Mouse (Mus musculus) hindbrain, postnatal 0 days (tissue): ENCODE measurements around the gene BC024978. TPM values are rescaled to one million over a fixed set of nuclear protein-coding genes. Genes with fewer than 3 reads are reported as not detected.

ENCODE experiments used
- ATAC-seq: fragments of 200-750 bp; cut with Nextera tagmentation; 2 replicates; pipeline ENCODE4 v1.8.0; 2017; ENCODE audit warnings: mild to moderate bottlenecking, moderate TSS enrichment, moderate library complexity
- DNase-seq: peaks from one replicate; pipeline ENCODE4 v3.0.0-alpha.2; 2015; ENCODE audit warnings: low spot score
- H3K27ac ChIP-seq: fragments of 300-500 bp; sonication (generic); 2 replicates; pipeline ENCODE4 v1.5.1; 2014; ENCODE audit warnings: mild to moderate bottlenecking
- H3K27me3 ChIP-seq: fragments of 300-500 bp; sonication (generic); 2 replicates; pipeline ENCODE4 v1.6.1; 2014; ENCODE audit warnings: low read length, mixed read lengths; ENCODE audit not compliant: insufficient read depth
- H3K36me3 ChIP-seq: fragments of 300-500 bp; sonication (generic); 2 replicates; pipeline ENCODE4 v1.6.1; 2014; ENCODE audit warnings: low read length, mixed read lengths; ENCODE audit not compliant: insufficient read depth
- H3K4me1 ChIP-seq: fragments of 300-500 bp; sonication (generic); 2 replicates; pipeline ENCODE4 v1.6.1; 2014; ENCODE audit warnings: antibody characterized with exemption, low read length, mixed read lengths; ENCODE audit not compliant: insufficient read depth
- H3K4me2 ChIP-seq: fragments of 300-500 bp; sonication (generic); 2 replicates; pipeline ENCODE4 v1.6.1; 2014; ENCODE audit warnings: low read depth, mild to moderate bottlenecking, low read length, moderate library complexity, mixed read lengths
- H3K4me3 ChIP-seq: fragments of 300-500 bp; sonication (generic); 2 replicates; pipeline ENCODE4 v1.5.1; 2014; ENCODE audit warnings: low read length
- H3K9ac ChIP-seq: fragments of 300-500 bp; sonication (generic); replicated peaks from 2 replicates; pipeline ENCODE4 v1.6.1; 2014; ENCODE audit warnings: mild to moderate bottlenecking, low read length, moderate library complexity, mixed read lengths
- H3K9me3 ChIP-seq: fragments of 300-500 bp; sonication (generic); 2 replicates; pipeline ENCODE4 v1.6.1; 2016; ENCODE audit warnings: low read length, mixed read lengths
- CTCF ChIP-seq: IDR thresholded peaks from 2 replicates; pipeline ENCODE4 v1.5.1; 2016; ENCODE audit warnings: antibody characterized with exemption, control low read depth, low read depth
- WGBS: fragments of 180-500 bp; shearing (Covaris S2); extraction: QIAGEN DNeasy Blood & Tissue Kit; methylation state at CpG from one replicate; pipeline ENCODE4 v1.1.7; 2014; 5-methylcytosine and 5-hydroxymethylcytosine counted together
- polyA plus RNA-seq: library from polyadenylated mRNA; unstranded; fragments of >200 nt; fragmentation: Nextera tagmentation; extraction: Ambion mirVana; gene quantifications from 2 replicates; pipeline ENCODE4 v1.2.1, GENCODE M21; 2015
- total RNA-seq: library from RNA; depleted of rRNA; stranded (reverse); fragments of >200 nt; gene quantifications from 2 replicates; pipeline ENCODE4 v1.2.3, GENCODE M21; 2014

Gene BC024978
- total and polyA plus RNA-seq, 2 experiments from 2014 or later = 2.1 to 5.5 TPM

DNA sequence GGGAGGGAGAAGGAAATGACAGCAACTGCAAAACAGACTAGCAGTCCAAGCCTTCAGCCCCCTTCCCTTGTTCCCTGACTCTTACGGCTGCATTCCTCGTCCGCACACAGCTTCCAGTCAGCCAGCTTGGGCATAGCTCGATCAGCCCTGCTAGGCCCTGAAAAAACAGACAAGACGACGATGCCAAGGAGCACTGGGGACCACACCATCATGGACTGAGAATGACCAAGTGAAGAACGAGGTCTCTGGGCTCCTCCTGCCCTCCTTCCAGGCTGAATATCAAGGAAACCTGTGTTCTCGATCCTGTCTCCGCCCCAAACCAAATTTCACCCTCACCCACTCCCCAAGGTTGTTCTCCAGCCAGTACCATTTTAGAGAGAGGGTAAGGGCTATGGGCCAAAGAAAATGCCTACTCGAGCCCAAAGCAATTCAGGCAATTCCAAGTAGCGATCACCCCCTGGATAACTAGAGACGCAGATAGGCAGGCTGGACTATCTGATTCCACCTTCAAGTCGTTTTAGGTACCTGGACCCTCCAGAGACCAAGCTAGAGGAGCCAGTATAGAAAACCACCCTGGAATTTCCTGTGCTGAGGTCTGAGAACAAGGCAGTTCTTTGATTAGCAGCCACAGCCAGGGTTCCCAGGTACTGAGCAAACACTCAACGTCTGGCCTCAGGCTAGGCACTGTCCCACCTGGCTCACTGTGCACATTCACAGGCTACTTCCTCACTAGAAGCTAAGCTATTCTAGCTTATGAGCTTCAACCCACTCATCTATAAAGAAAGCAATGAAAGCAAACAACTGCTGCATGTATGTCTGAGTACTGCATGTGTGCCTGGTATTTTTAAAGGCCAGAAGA lies 14.5 kb upstream of the BC024978 start, which contains the start of the genes Gm21983 and Mia:
Gene Gm21983 (minus strand): TSS at position 250 of the 859 bp plus-strand sequence.
Gene Mia (minus strand): TSS at position 321 of the 859 bp plus-strand sequence.
- Histone ChIP-seq H3K4me2 (peak within 1 kb of the TSS; percentile 62), H3K27me3 (no peaks in the 10 kb centered on the region), H3K27ac (peak within 1 kb of the TSS; percentile 93), H3K4me1 (peaks cover 7% of the 10 kb centered on the region), H3K9me3 (no peaks in the 10 kb centered on the region), H3K4me3 (peak within 1 kb of the TSS; percentile 8; the same call in 1 of the 2 replicates), H3K9ac (no peak within 1 kb of the TSS; the same call in 1 of the 2 replicates), H3K36me3 (peaks cover 14% of the 10 kb centered on the region; the same call in 1 of the 2 replicates)
- no peak for ATAC-seq
- no peak for TF ChIP-seq CTCF
- DNase-seq = peak; percentile 31
- WGBS = 61% methylated on average over 14 of the region's 14 CpGs

DNA sequence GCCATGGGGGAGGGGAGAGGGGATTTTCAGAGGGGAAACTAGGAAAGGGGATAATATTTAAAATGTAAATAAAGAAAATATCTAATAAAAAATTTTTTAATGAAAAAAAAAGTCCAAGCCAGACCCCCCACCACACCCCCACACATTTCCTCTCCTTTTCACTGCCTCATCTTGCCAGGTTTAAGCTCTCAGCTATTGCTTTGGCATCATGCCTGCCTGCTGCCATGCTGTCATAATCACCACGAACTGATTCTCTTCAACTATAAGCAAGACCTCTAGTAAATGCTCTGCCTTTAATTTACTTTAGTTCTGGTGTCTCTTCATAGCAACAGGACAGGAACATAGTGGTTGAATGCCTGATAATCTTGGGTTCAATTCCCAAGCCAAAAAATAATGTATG lies 13.1 kb upstream of the BC024978 start:
- Histone ChIP-seq H3K27me3 (no peaks in the 10 kb centered on the region), H3K27ac (no peak overlapping the region), H3K36me3 (peaks cover 25% of the 10 kb centered on the region), H3K9ac (no peak overlapping the region), H3K4me3 (no peak overlapping the region), H3K4me1 (peaks cover 6% of the 10 kb centered on the region), H3K9me3 (no peaks in the 10 kb centered on the region), H3K4me2 (no peak overlapping the region)
- WGBS = 55% methylated on average over 1 of the region's 1 CpGs
- DNase-seq (no peak), ATAC-seq (no peak)
- no peak for TF ChIP-seq CTCF

DNA sequence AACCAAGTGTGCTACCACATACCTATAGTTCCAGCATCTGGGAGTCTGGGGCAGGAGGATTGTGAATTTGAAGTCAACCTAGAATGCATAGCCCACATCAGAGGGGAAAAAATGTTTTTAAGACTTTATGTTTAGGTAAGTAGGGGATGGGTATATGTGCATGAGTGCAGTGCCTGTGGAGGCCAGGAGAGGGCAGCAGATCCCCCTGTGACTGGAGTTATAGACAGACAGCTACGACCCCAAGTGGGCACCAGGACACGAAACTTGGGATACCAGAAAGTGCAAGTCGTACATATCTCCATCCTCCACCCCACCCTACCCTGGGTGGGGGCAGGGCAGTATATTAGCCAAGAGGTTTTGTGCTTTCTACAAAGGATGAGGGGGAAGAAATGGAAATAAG lies 10.6 kb upstream of the BC024978 start:
- Histone ChIP-seq H3K4me1 (no peaks in the 10 kb centered on the region), H3K36me3 (peaks cover 46% of the 10 kb centered on the region), H3K9ac (no peak overlapping the region), H3K9me3 (no peaks in the 10 kb centered on the region), H3K27me3 (no peaks in the 10 kb centered on the region), H3K4me3 (no peak overlapping the region), H3K27ac (no peak overlapping the region), H3K4me2 (no peak overlapping the region)
- DNase-seq (peak; percentile 43), ATAC-seq (no peak)
- peak; percentile 77 for TF ChIP-seq CTCF
- 72% methylated on average over 3 of the region's 3 CpGs for WGBS

DNA sequence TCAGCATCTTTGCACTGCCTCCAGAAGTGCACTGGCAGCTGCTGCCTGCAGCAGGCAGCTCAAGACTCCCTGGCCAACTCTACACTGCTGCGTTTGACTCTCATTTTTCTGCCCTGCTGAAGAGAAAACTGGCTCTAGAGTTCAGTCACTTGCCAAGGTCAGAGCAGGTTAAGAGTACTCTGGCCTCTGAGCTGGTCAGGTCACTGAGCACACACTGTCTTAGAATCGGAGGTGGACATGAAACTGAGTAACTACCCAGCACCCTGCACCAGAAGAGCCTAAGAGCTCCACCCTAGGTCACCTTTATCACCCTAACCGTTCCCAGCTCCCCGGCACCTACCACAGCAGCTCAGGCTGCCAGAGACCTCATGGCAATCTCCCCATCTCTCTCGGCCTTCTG lies 9.6 kb upstream of the BC024978 start:
- Histone ChIP-seq H3K27me3 (no peaks in the 10 kb centered on the region), H3K27ac (no peak overlapping the region), H3K4me1 (no peaks in the 10 kb centered on the region), H3K9ac (no peak overlapping the region), H3K36me3 (peaks cover 55% of the 10 kb centered on the region), H3K4me2 (no peak overlapping the region), H3K4me3 (no peak overlapping the region), H3K9me3 (no peaks in the 10 kb centered on the region)
- ATAC-seq (no peak), DNase-seq (no peak)
- WGBS = 97% methylated on average over 5 of the region's 5 CpGs
- no peak for TF ChIP-seq CTCF

DNA sequence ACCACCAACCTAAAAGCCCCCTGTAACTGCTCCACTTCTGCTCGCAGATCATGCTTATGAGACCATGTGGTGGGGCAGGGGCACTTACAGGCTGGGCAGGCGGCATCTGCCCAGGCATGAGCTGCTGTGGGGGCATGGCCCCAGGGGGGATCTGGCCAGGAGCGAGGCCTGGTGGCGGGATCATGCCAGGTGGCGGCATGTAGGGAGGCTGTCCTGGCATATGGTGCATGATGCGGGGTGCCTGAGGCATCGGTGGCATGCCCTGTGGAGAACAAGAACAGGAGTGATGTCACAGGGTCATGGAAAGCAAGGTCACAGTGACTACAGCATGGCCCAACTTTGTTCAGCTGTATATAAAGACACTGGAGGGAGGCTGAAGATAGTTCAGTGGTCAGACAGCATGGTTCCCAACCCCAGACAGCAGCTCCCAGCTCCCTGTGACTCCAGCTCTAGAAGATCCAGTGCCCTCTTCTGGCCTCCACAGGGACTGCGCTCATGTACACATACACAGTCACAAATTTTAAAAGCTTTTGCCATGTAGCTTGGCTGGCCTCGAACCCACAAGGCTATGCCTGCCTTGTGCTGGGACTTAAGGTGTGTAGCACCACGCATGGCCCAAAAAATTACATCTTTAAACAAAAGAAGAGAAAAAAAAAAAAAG lies 6.2 kb upstream of the BC024978 start:
- TF ChIP-seq CTCF = peak; percentile 32; the same call in 1 of the 2 replicates
- H3K9ac ChIP-seq = no peak overlapping the region
- H3K9me3 ChIP-seq = no peaks in the 10 kb centered on the region
- no peak overlapping the region for H3K4me2 ChIP-seq
- no peak overlapping the region for H3K27ac ChIP-seq
- ATAC-seq (no peak), DNase-seq (no peak)
- H3K36me3 ChIP-seq = peaks cover 86% of the 10 kb centered on the region
- no peaks in the 10 kb centered on the region for H3K27me3 ChIP-seq
- WGBS = 80% methylated on average over 10 of the region's 10 CpGs
- no peak overlapping the region for H3K4me3 ChIP-seq
- H3K4me1 ChIP-seq = peaks cover 6% of the 10 kb centered on the region

DNA sequence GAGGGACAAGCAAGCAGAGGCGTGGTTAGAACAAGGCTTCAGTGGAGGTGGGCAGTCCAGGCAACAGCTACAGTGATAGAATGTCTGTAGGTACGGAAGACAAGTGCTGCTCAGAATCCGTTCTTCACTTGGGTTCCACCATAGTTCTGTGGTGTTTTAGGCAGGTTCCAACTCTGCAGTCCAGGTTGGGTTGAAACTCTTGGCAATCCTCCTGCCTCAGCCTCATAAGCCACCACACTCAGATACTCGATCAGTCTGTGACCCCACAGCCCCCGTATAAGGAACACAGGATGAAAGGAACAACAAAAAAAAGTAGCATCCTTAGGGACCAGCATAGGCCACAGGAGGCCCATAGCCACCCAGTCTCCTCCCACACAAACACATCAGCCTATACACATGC lies 3.1 kb upstream of the BC024978 start:
- Histone ChIP-seq H3K4me1 (peaks cover 13% of the 10 kb centered on the region), H3K9me3 (no peaks in the 10 kb centered on the region), H3K9ac (no peak overlapping the region), H3K27ac (no peak overlapping the region), H3K36me3 (peaks cover 61% of the 10 kb centered on the region), H3K4me2 (no peak overlapping the region), H3K4me3 (no peak overlapping the region), H3K27me3 (no peaks in the 10 kb centered on the region)
- 94% methylated on average over 5 of the region's 5 CpGs for WGBS
- DNase-seq = no peak
- no peak for ATAC-seq
- TF ChIP-seq CTCF = no peak
